Mouse (Mus musculus): ENCODE measurements around the gene Atp2a2. TPM values are rescaled to one million over a fixed set of nuclear protein-coding genes. Genes with fewer than 3 reads are reported as not detected.

Gene Atp2a2
- polyA plus RNA-seq, 1 experiment from 2014 or later: 32.2 TPM

- Histone ChIP-seq H3K4me2 (no peak overlapping the region), H3K4me1 (no peaks in the 10 kb centered on the region), H3K36me3 (ENCODE audit: poor library complexity, severe bottlenecking) (peaks cover 12% of the 10 kb centered on the region; the same call in 1 of the 2 replicates), H3K27me3 (no peaks in the 10 kb centered on the region), H3K9me3 (replicated peaks) (no peaks in the 10 kb centered on the region), H3K4me3 (no peak overlapping the region), H3K9ac (no peak overlapping the region), H3K27ac (no peak overlapping the region)
- 92% methylated on average over 5 of the region's 5 CpGs for WGBS
- ATAC-seq: no peak
These were observed 87.7 kb downstream of the Atp2a2 start for GRCm38 (mm10) chr5:122414351-122414750.

GRCm38 (mm10) chr5:122412826-122413225 lies 89.2 kb downstream of the Atp2a2 start:
- H3K27ac ChIP-seq: no peak overlapping the region
- H3K9ac ChIP-seq: no peak overlapping the region
- H3K27me3 ChIP-seq: no peaks in the 10 kb centered on the region
- no peak overlapping the region for H3K4me3 ChIP-seq
- H3K36me3 ChIP-seq (ENCODE audit: poor library complexity, severe bottlenecking): peaks cover 12% of the 10 kb centered on the region; the same call in 1 of the 2 replicates
- no peak for ATAC-seq
- H3K4me1 ChIP-seq: no peaks in the 10 kb centered on the region
- no peaks in the 10 kb centered on the region for H3K9me3 ChIP-seq (replicated peaks)
- WGBS: 65% methylated on average over 6 of the region's 6 CpGs
- H3K4me2 ChIP-seq: no peak overlapping the region

GRCm38 (mm10) chr5:122411892-122412291 lies 90.1 kb downstream of the Atp2a2 start:
- 88% methylated on average over 5 of the region's 5 CpGs for WGBS
- H3K4me1 ChIP-seq: no peaks in the 10 kb centered on the region
- H3K27ac ChIP-seq: no peak overlapping the region
- no peak overlapping the region for H3K4me2 ChIP-seq
- no peak overlapping the region for H3K9ac ChIP-seq
- no peak overlapping the region for H3K4me3 ChIP-seq
- H3K36me3 ChIP-seq (ENCODE audit: poor library complexity, severe bottlenecking): peaks cover 21% of the 10 kb centered on the region
- no peak for ATAC-seq
- no peaks in the 10 kb centered on the region for H3K9me3 ChIP-seq (replicated peaks)
- no peaks in the 10 kb centered on the region for H3K27me3 ChIP-seq

DNA sequence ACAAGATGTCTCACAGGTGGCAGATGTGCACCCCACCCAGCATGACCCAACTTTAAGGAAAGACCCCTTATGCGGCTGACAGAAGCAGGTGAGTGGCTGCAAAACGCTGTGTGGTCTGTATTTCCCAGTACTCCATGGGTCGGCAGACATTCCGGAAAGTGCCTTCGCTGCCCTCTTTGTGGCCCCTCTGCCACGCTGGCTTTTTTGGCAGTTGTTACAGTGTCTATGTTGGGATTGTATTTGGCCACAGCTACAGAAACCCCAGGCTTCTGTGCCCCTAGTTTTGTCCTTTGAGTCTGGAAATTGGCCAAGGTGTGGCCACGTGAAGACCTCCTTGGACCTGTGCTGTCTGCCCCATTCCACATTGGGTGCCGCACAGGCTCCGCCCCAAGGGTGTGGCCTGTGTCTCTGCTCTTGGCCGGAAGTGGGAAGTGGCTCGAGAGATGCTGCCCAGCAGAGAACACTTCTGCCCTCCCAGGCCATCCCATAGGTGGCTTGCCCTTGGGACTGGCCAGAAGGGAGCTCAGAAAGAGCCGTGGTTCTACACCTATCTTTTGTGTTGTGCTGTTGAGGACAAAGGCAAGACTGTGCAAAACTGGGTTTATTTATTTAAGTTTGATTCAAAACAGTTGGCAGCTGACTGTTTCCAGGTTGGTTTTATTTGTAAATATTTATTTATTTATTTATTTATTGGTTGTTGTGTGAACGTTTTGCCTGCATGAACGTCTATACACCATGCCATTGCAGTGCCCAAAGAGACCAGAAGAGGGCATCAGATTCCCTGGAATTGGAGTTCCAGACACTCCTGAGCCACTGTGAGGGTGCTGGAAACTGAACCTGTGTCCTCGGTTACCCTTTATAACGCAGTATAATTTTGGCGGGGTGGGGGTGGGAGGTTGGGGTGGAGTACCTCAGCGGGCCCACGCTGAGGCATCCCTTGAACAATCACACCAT lies 92.1 kb downstream of the Atp2a2 start:
- Histone ChIP-seq H3K4me3 (no peak overlapping the region), H3K4me1 (no peaks in the 10 kb centered on the region), H3K9ac (no peak overlapping the region), H3K4me2 (no peak overlapping the region), H3K9me3 (replicated peaks) (no peaks in the 10 kb centered on the region), H3K27me3 (no peaks in the 10 kb centered on the region), H3K27ac (no peak overlapping the region), H3K36me3 (ENCODE audit: poor library complexity, severe bottlenecking) (peaks cover 40% of the 10 kb centered on the region)
- ATAC-seq: no peak
- 88% methylated on average over 19 of the region's 19 CpGs for WGBS

- H3K36me3 ChIP-seq (ENCODE audit: poor library complexity, severe bottlenecking): peaks cover 73% of the 10 kb centered on the region
- no peak overlapping the region for H3K9ac ChIP-seq
- H3K4me2 ChIP-seq: no peak overlapping the region
- H3K27me3 ChIP-seq: no peaks in the 10 kb centered on the region
- 96% methylated on average over 10 of the region's 10 CpGs for WGBS
- H3K9me3 ChIP-seq (replicated peaks): no peaks in the 10 kb centered on the region
- ATAC-seq: no peak
- no peaks in the 10 kb centered on the region for H3K4me1 ChIP-seq
- no peak overlapping the region for H3K4me3 ChIP-seq
- no peak overlapping the region for H3K27ac ChIP-seq
These were observed 96.5 kb downstream of the Atp2a2 start for GRCm38 (mm10) chr5:122405537-122405936.

Other genes with a start within 250 kb of the Atp2a2 start
- gene Tctn1, start 237.8 kb downstream of the Atp2a2 start, polyA plus RNA-seq (2015; fragmentation: Nextera tagmentation; extraction: Ambion mirVana): 4.8 and 4.9 TPM in 2 replicates
- 7.5 and 7.7 TPM in 2 replicates for gene Pptc7, start 217.9 kb downstream of the Atp2a2 start, polyA plus RNA-seq (2015; fragmentation: Nextera tagmentation; extraction: Ambion mirVana)
- gene Rad9b, start 148.0 kb downstream of the Atp2a2 start, polyA plus RNA-seq (2015; fragmentation: Nextera tagmentation; extraction: Ambion mirVana): 16.1 TPM in 2 replicates
- gene Vps29, start 147.9 kb downstream of the Atp2a2 start, polyA plus RNA-seq (2015; fragmentation: Nextera tagmentation; extraction: Ambion mirVana): 228 and 236 TPM in 2 replicates
- gene Gpn3, start 130.3 kb downstream of the Atp2a2 start, polyA plus RNA-seq (2015; fragmentation: Nextera tagmentation; extraction: Ambion mirVana): 56.9 and 58.7 TPM in 2 replicates
- gene Fam216a, start 129.9 kb downstream of the Atp2a2 start, polyA plus RNA-seq (2015; fragmentation: Nextera tagmentation; extraction: Ambion mirVana): 117 and 123 TPM in 2 replicates
- gene Arpc3, start 110.3 kb downstream of the Atp2a2 start, polyA plus RNA-seq (2015; fragmentation: Nextera tagmentation; extraction: Ambion mirVana): 152 and 167 TPM in 2 replicates
- gene Anapc7, start 80.5 kb downstream of the Atp2a2 start, polyA plus RNA-seq (2015; fragmentation: Nextera tagmentation; extraction: Ambion mirVana): 50.3 and 53.3 TPM in 2 replicates
- 63.2 and 69.7 TPM in 2 replicates for gene Ift81, start 112.3 kb upstream of the Atp2a2 start, polyA plus RNA-seq (2015; fragmentation: Nextera tagmentation; extraction: Ambion mirVana)
- 0.69 and 0.85 TPM in 2 replicates for gene P2rx7, start 141.7 kb upstream of the Atp2a2 start, polyA plus RNA-seq (2015; fragmentation: Nextera tagmentation; extraction: Ambion mirVana)
- 6.2 and 6.8 TPM in 2 replicates for gene P2rx4, start 205.3 kb upstream of the Atp2a2 start, polyA plus RNA-seq (2015; fragmentation: Nextera tagmentation; extraction: Ambion mirVana)